Mouse (Mus musculus): Measurements from ENCODE around the gene Pam. TPM values are rescaled to one million over a fixed set of nuclear protein-coding genes. Genes with fewer than 3 reads are reported as not detected.

The Pam gene
- polyA plus RNA-seq, 1 experiment: 14.5 TPM

- H3K27ac ChIP-seq (ENCODE audit: control insufficient read depth, insufficient read depth, low read depth, low read length, poor library complexity): no peak overlapping the region
- WGBS: 72% methylated on average over 11 of the region's 11 CpGs
- no peak overlapping the region for H3K4me3 ChIP-seq (replicated peaks; ENCODE audit: control insufficient read depth, low read depth, low read length)
- H3K4me1 ChIP-seq (ENCODE audit: control insufficient read depth, insufficient read depth, low read length): no peaks in the 10 kb centered on the region
- no peak for TF ChIP-seq POLR2A (IDR thresholded peaks at IDR 0.05; ENCODE audit: borderline replicate concordance, control insufficient read depth, low read depth, low read length)
- no peak for TF ChIP-seq CTCF (IDR thresholded peaks at IDR 0.05; ENCODE audit: control insufficient read depth, insufficient read depth, low read length)
Measured at GRCm38 (mm10) chr1:98056996-98057945, 38.2 kb downstream of the Pam start.

- Histone ChIP-seq H3K4me1 (ENCODE audit: control insufficient read depth, insufficient read depth, low read length) (no peaks in the 10 kb centered on the region), H3K4me3 (replicated peaks; ENCODE audit: control insufficient read depth, low read depth, low read length) (no peak overlapping the region), H3K27ac (ENCODE audit: control insufficient read depth, insufficient read depth, low read depth, low read length, poor library complexity) (no peak overlapping the region)
- TF ChIP-seq CTCF (IDR thresholded peaks at IDR 0.05; ENCODE audit: control insufficient read depth, insufficient read depth, low read length): no peak
- TF ChIP-seq POLR2A (IDR thresholded peaks at IDR 0.05; ENCODE audit: borderline replicate concordance, control insufficient read depth, low read depth, low read length): no peak
- WGBS: 49% methylated on average over 6 of the region's 6 CpGs
Measured at GRCm38 (mm10) chr1:98056277-98056676, 39.2 kb downstream of the Pam start.

GRCm38 (mm10) chr1:98055591-98055990 lies 39.9 kb downstream of the Pam start:
- 87% methylated on average over 8 of the region's 8 CpGs for WGBS
- Histone ChIP-seq H3K27ac (ENCODE audit: control insufficient read depth, insufficient read depth, low read depth, low read length, poor library complexity) (no peak overlapping the region), H3K4me3 (replicated peaks; ENCODE audit: control insufficient read depth, low read depth, low read length) (no peak overlapping the region)

GRCm38 (mm10) chr1:98053994-98054393 lies 41.5 kb downstream of the Pam start:
- no peak overlapping the region for H3K4me3 ChIP-seq (replicated peaks; ENCODE audit: control insufficient read depth, low read depth, low read length)
- no peaks in the 10 kb centered on the region for H3K4me1 ChIP-seq (ENCODE audit: control insufficient read depth, insufficient read depth, low read length)
- WGBS: 86% methylated on average over 3 of the region's 3 CpGs
- H3K27ac ChIP-seq (ENCODE audit: control insufficient read depth, insufficient read depth, low read depth, low read length, poor library complexity): no peak overlapping the region
- TF ChIP-seq CTCF (IDR thresholded peaks at IDR 0.05; ENCODE audit: control insufficient read depth, insufficient read depth, low read length) (no peak), POLR2A (IDR thresholded peaks at IDR 0.05; ENCODE audit: borderline replicate concordance, control insufficient read depth, low read depth, low read length) (no peak)

More at GRCm38 (mm10) chr1:98055591-98055990, 39.9 kb downstream of the Pam start:
- H3K4me1 ChIP-seq (ENCODE audit: control insufficient read depth, insufficient read depth, low read length): no peaks in the 10 kb centered on the region
- TF ChIP-seq CTCF (IDR thresholded peaks at IDR 0.05; ENCODE audit: control insufficient read depth, insufficient read depth, low read length): no peak
- no peak for TF ChIP-seq POLR2A (IDR thresholded peaks at IDR 0.05; ENCODE audit: borderline replicate concordance, control insufficient read depth, low read depth, low read length)

GRCm38 (mm10) chr1:98053447-98053846 lies 42.0 kb downstream of the Pam start:
- no peak overlapping the region for H3K4me3 ChIP-seq (replicated peaks; ENCODE audit: control insufficient read depth, low read depth, low read length)
- no peaks in the 10 kb centered on the region for H3K4me1 ChIP-seq (ENCODE audit: control insufficient read depth, insufficient read depth, low read length)
- TF ChIP-seq CTCF (IDR thresholded peaks at IDR 0.05; ENCODE audit: control insufficient read depth, insufficient read depth, low read length): no peak
- no peak for TF ChIP-seq POLR2A (IDR thresholded peaks at IDR 0.05; ENCODE audit: borderline replicate concordance, control insufficient read depth, low read depth, low read length)
- H3K27ac ChIP-seq (ENCODE audit: control insufficient read depth, insufficient read depth, low read depth, low read length, poor library complexity): no peak overlapping the region
- WGBS: 89% methylated on average over 2 of the region's 2 CpGs

GRCm38 (mm10) chr1:98052775-98053174 lies 42.7 kb downstream of the Pam start:
- H3K27ac ChIP-seq (ENCODE audit: control insufficient read depth, insufficient read depth, low read depth, low read length, poor library complexity): no peak overlapping the region
- no peak overlapping the region for H3K4me3 ChIP-seq (replicated peaks; ENCODE audit: control insufficient read depth, low read depth, low read length)
- WGBS: 36% methylated on average over 4 of the region's 4 CpGs
- no peaks in the 10 kb centered on the region for H3K4me1 ChIP-seq (ENCODE audit: control insufficient read depth, insufficient read depth, low read length)
- TF ChIP-seq POLR2A (IDR thresholded peaks at IDR 0.05; ENCODE audit: borderline replicate concordance, control insufficient read depth, low read depth, low read length) (no peak), CTCF (IDR thresholded peaks at IDR 0.05; ENCODE audit: control insufficient read depth, insufficient read depth, low read length) (no peak)

- H3K4me3 ChIP-seq (replicated peaks; ENCODE audit: control insufficient read depth, low read depth, low read length): no peak overlapping the region
- 61% methylated on average over 3 of the region's 3 CpGs for WGBS
- TF ChIP-seq CTCF (IDR thresholded peaks at IDR 0.05; ENCODE audit: control insufficient read depth, insufficient read depth, low read length) (no peak), POLR2A (IDR thresholded peaks at IDR 0.05; ENCODE audit: borderline replicate concordance, control insufficient read depth, low read depth, low read length) (no peak)
- H3K27ac ChIP-seq (ENCODE audit: control insufficient read depth, insufficient read depth, low read depth, low read length, poor library complexity): no peak overlapping the region
- no peaks in the 10 kb centered on the region for H3K4me1 ChIP-seq (ENCODE audit: control insufficient read depth, insufficient read depth, low read length)
Measured at GRCm38 (mm10) chr1:98051039-98051438, 44.4 kb downstream of the Pam start.

GRCm38 (mm10) chr1:98049756-98050155 lies 45.7 kb downstream of the Pam start:
- Histone ChIP-seq H3K4me3 (replicated peaks; ENCODE audit: control insufficient read depth, low read depth, low read length) (no peak overlapping the region), H3K27ac (ENCODE audit: control insufficient read depth, insufficient read depth, low read depth, low read length, poor library complexity) (no peak overlapping the region), H3K4me1 (ENCODE audit: control insufficient read depth, insufficient read depth, low read length) (no peaks in the 10 kb centered on the region)
- 85% methylated on average over 7 of the region's 7 CpGs for WGBS
- TF ChIP-seq CTCF (IDR thresholded peaks at IDR 0.05; ENCODE audit: control insufficient read depth, insufficient read depth, low read length) (no peak), POLR2A (IDR thresholded peaks at IDR 0.05; ENCODE audit: borderline replicate concordance, control insufficient read depth, low read depth, low read length) (no peak)
